Mouse (Mus musculus) erythroblast, embryonic 14.5 days (primary cell): Measurements from ENCODE around the gene Ddx20.

Experiments used
- GATA1 ChIP-seq: IDR thresholded peaks from 2 replicates; pipeline ENCODE4 v1.6.1; 2012; ENCODE audit warnings: low read length, inconsistent platforms, mixed read lengths
- TAL1 ChIP-seq: IDR thresholded peaks from 3 replicates; pipeline ENCODE4 v1.6.1; 2012; ENCODE audit warnings: low read length, inconsistent platforms, mixed read lengths

DNA sequence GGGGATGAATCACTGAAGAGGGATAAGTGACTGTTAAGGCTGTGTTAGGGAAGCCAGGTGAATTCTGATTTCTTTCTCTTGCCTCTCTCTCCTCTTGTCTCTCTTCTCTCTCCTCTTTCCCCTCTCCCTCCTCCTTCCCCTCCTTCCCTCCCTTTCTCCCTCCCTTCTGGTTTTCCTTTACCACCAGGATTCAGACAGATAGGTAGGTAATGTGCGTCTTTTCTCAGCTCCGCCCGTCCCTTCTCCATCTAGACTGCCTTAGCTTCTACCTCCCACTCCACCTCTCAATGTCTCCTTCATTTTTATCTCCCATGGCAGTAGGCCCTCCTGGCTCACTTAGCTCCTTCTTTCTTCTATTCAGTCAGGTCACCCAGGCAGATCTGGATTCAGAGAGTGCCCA, 18.2 kb upstream of the Ddx20 start:
- TF ChIP-seq TAL1 (no peak), GATA1 (no peak)
